Mouse (Mus musculus) lung, adult 2 months (tissue): Measurements from ENCODE around the gene Kif19a.

Experiments
- CTCF ChIP-seq: fragments of 200-500 bp; IDR thresholded peaks from 2 replicates; pipeline ENCODE4 v1.5.1; 2011; ENCODE audit warnings: mild to moderate bottlenecking, low read length, control low read depth; ENCODE audit not compliant: insufficient read depth
- POLR2A ChIP-seq: fragments of 200-500 bp; IDR thresholded peaks from 2 replicates; pipeline ENCODE4 v1.6.1; 2011; ENCODE audit warnings: low read depth, mild to moderate bottlenecking, control low read depth, low read length, borderline replicate concordance; ENCODE audit errors: extremely low read depth

- no peak for TF ChIP-seq POLR2A
- TF ChIP-seq CTCF = no peak
Observed at GRCm38 (mm10) chr11:114833166-114833565, 68.0 kb downstream of the Kif19a start.
